Mouse (Mus musculus): ENCODE results near the gene Creb5. TPM values are rescaled to one million over a fixed set of nuclear protein-coding genes. Genes with fewer than 3 reads are reported as not detected.

Gene Creb5
- polyA plus RNA-seq, 1 experiment from 2014 or later: 9.5 TPM

DNA sequence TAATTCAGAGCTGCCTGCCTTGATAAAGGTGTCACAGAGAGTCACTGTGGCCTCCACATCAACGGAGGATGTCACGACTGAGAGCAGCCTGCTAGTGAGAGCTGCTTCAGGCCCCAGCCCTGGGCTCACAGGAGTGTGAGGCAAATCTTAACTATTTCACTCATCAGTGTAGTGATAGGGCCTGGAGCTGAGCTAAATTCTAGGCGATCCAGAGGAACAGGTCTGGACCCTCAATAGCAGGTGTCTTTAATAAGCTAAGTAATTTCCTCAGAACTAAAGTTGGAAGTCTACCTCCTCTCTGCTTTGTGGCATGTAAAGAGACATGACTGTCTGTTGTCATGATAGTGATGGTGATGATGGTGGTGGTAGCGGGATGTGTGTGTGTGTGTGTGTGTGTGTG lies 283.8 kb downstream of the Creb5 start:
- Histone ChIP-seq H3K4me3 (replicated peaks) (no peak overlapping the region), H3K27ac (no peak overlapping the region), H3K4me1 (peaks cover 11% of the 10 kb centered on the region; the same call in 1 of the 2 replicates), H3K4me2 (no peak overlapping the region), H3K9me3 (no peaks in the 10 kb centered on the region), H3K36me3 (no peaks in the 10 kb centered on the region), H3K27me3 (replicated peaks) (no peaks in the 10 kb centered on the region), H3K9ac (no peak overlapping the region)
- no peak for ATAC-seq (ENCODE audit: insufficient read depth, low FRiP score, low read depth)
- WGBS: 90% methylated on average over 4 of the region's 4 CpGs

DNA sequence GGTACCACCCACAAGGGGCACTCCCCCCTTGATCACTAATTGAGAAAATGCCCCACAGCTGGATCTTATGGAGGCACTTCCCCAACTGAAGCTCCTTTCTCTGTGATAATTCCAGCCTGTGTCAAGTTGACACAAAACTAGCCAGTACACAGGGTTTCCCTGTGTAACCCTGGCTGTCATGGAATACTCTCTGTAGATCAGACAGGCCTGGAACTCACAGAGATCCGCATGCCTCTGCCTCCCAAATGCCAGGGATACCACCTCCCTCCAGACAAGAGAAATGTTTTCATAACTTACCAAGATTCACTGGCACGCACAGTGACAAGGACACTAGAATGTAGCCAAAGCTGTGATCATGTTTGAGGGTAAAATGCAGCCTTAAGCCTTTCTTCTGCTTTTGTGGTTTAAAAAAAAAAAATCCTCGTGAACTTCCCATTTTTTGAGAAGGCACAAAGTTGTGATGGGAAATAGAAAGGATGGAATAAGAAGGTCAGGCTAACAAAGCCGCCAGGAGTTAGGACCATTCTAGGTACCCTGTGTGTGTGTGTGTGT lies 284.6 kb downstream of the Creb5 start:
- H3K36me3 ChIP-seq: no peaks in the 10 kb centered on the region
- no peak overlapping the region for H3K4me2 ChIP-seq
- H3K9me3 ChIP-seq: no peaks in the 10 kb centered on the region
- no peak overlapping the region for H3K4me3 ChIP-seq (replicated peaks)
- no peak for ATAC-seq (ENCODE audit: insufficient read depth, low FRiP score, low read depth)
- no peak overlapping the region for H3K9ac ChIP-seq
- 81% methylated on average over 4 of the region's 4 CpGs for WGBS
- H3K4me1 ChIP-seq: peaks cover 11% of the 10 kb centered on the region; the same call in 1 of the 2 replicates
- H3K27me3 ChIP-seq (replicated peaks): no peaks in the 10 kb centered on the region
- no peak overlapping the region for H3K27ac ChIP-seq

DNA sequence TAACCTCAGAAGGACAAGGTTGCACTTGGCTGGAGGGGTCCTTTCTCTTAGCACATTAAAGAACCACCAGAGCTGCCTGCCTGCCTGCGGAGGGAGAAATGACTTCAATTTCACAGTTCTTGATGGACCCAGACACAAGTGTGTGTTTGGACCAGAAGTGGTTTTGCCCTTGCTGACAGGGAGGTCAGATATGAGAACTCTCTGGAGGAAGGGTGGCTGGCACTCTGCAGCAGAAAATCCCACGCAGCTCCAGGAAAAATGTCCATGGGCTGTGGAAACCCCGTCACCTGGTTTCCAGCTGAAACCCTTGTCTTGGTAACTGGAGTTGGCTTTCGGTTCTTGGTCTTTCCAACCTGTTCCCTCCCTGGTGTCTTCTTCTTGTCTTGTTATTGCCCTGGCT lies 285.4 kb downstream of the Creb5 start:
- no peaks in the 10 kb centered on the region for H3K36me3 ChIP-seq
- H3K27ac ChIP-seq: peak overlapping the region; percentile 85
- H3K27me3 ChIP-seq (replicated peaks): no peaks in the 10 kb centered on the region
- peaks cover 11% of the 10 kb centered on the region; the same call in 1 of the 2 replicates for H3K4me1 ChIP-seq
- no peak overlapping the region for H3K9ac ChIP-seq
- H3K4me3 ChIP-seq (replicated peaks): no peak overlapping the region
- ATAC-seq (ENCODE audit: insufficient read depth, low FRiP score, low read depth): no peak
- no peaks in the 10 kb centered on the region for H3K9me3 ChIP-seq
- 78% methylated on average over 4 of the region's 4 CpGs for WGBS
- H3K4me2 ChIP-seq: no peak overlapping the region

DNA sequence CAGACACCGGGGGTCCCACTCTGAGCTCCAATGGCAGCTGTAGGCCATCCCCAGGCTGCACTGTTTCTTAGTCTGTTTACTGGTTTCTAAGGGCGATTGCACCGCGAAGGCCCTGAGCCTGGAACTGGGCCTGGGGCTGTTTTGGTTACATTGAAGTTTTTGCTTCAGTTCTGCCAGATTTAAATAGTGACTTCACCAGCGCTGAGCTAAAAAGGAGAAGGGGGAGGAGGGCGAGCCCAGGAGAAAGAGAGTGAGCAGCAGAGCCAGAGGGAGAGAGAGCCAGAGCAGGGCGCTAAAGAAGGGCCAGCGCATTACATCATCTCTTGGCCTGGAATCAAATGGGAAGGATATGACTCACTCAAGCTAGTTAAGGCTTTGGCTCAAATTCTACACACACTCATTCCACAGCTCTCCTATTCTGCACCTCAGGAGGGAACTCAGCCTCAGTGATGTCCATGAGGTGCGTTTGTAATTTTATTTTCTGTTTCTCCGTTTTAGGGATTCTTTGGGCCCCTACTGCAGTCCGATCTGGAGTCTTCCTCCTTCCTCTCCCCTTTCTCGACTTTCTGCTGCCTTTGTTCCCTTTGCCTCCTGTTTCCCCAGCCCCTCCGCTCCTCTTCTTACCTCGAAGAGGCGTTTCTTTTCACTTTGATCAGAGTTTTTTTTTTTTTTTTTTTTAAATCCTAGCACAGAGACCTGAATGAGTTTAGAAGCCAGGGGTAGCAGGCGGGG lies 286.1 kb downstream of the Creb5 start:
- Histone ChIP-seq H3K27me3 (replicated peaks) (no peaks in the 10 kb centered on the region), H3K9me3 (no peaks in the 10 kb centered on the region), H3K36me3 (no peaks in the 10 kb centered on the region), H3K27ac (peak overlapping the region; percentile 85), H3K4me1 (peaks cover 11% of the 10 kb centered on the region; the same call in 1 of the 2 replicates), H3K9ac (peak overlapping the region; percentile 17), H3K4me3 (replicated peaks) (peak overlapping the region; percentile 42), H3K4me2 (peak overlapping the region; percentile 62)
- WGBS: 5% methylated on average over 15 of the region's 16 CpGs
- peak; percentile 92 for ATAC-seq (ENCODE audit: insufficient read depth, low FRiP score, low read depth)

DNA sequence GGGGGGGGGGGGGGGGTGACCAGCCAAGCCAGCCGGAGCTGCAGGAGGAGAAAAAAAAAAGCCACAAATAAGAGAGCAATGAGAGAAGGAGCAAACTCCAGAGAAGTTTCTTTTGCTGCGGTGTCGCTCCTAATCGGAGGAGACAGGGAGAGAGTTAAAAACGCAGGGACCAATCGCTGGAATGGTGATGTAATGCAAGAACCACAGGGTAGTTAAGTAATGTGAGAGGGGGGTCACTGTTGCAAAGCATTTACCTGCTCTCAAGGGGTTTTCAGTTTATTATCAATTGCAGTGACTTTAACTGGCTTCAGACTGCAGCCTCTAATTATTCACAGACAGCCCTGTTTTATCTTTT lies 286.6 kb downstream of the Creb5 start:
- Histone ChIP-seq H3K4me1 (peaks cover 13% of the 10 kb centered on the region; the same call in 1 of the 2 replicates), H3K9me3 (no peaks in the 10 kb centered on the region), H3K36me3 (no peaks in the 10 kb centered on the region), H3K4me2 (peak overlapping the region; percentile 62), H3K9ac (peak overlapping the region; percentile 17), H3K27me3 (replicated peaks) (no peaks in the 10 kb centered on the region), H3K4me3 (replicated peaks) (peak overlapping the region; percentile 42), H3K27ac (peak overlapping the region; percentile 85)
- ATAC-seq (ENCODE audit: insufficient read depth, low FRiP score, low read depth): no peak
- WGBS: 0% methylated on average over 5 of the region's 6 CpGs

DNA sequence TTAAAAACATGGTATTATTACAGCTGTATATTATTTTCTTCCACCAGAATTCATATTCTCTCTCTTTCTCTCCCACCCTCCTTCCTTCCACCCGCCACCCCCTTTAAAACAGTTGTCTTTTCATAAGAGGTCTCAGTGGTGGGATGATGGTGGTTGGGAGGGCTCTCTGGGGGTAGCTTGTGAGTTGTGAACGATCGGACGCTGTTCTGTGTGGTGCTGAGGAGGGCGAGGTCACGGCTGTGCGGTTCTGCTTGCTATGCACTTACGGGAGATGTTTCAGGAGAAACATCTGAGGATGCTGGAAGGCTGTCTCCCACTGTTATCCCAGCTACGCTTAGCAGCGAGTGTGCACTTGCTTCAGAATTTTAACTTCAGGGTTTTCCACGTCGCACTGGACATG lies 287.0 kb downstream of the Creb5 start:
- peaks cover 11% of the 10 kb centered on the region; the same call in 1 of the 2 replicates for H3K4me1 ChIP-seq
- no peaks in the 10 kb centered on the region for H3K27me3 ChIP-seq (replicated peaks)
- peak overlapping the region; percentile 42 for H3K4me3 ChIP-seq (replicated peaks)
- H3K9me3 ChIP-seq: no peaks in the 10 kb centered on the region
- ATAC-seq (ENCODE audit: insufficient read depth, low FRiP score, low read depth): no peak
- H3K36me3 ChIP-seq: no peaks in the 10 kb centered on the region
- H3K27ac ChIP-seq: no peak overlapping the region
- 58% methylated on average over 12 of the region's 12 CpGs for WGBS
- H3K4me2 ChIP-seq: peak overlapping the region; percentile 62
- H3K9ac ChIP-seq: no peak overlapping the region

DNA sequence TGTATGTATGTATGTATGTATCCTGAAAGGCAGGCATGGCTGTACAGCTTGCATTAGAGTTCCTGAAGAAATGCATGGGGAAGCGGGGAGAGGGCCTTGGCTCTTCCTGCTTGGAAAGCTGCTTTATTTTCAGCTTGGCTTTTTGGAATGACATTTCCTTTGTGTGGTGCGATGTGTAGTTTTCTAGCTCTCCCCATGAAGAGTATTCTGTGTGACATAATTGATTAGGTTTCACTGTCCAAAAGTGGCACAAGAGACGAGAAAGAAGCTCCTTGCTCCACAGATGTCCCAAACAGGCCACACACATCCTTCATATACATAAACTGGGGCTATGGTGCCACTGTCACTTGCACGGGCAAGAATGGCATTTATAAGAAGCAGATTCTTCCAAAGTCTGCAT lies 288.1 kb downstream of the Creb5 start:
- H3K9me3 ChIP-seq: no peaks in the 10 kb centered on the region
- H3K27me3 ChIP-seq (replicated peaks): no peaks in the 10 kb centered on the region
- no peak for ATAC-seq (ENCODE audit: insufficient read depth, low FRiP score, low read depth)
- H3K4me3 ChIP-seq (replicated peaks): no peak overlapping the region; the same call in 1 of the 2 replicates
- H3K27ac ChIP-seq: no peak overlapping the region
- peak overlapping the region; percentile 33; the same call in 1 of the 2 replicates for H3K4me2 ChIP-seq
- H3K4me1 ChIP-seq: peaks cover 11% of the 10 kb centered on the region; the same call in 1 of the 2 replicates
- H3K9ac ChIP-seq: no peak overlapping the region
- no peaks in the 10 kb centered on the region for H3K36me3 ChIP-seq
- WGBS: 78% methylated on average over 4 of the region's 4 CpGs

DNA sequence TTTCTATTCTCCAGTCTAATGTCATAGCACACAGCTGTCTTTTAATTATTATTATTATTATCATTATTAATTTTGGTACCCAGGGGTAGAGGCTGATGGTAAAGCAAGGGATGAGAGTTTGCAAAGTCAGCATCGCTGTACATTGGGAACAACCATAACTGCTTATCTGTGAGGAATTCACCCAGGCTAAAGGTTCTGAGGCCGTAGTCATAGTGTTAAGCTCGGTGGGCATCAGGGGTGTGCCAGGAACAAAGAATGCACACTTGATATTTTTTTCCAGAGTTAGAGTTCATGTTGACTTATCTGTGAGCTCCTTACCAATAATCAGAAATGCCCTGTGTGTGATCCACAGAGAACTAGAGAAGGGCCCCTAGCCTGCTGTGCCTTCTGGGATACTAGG lies 288.8 kb downstream of the Creb5 start:
- 94% methylated on average over 3 of the region's 3 CpGs for WGBS
- Histone ChIP-seq H3K9ac (no peak overlapping the region), H3K4me3 (replicated peaks) (no peak overlapping the region), H3K9me3 (no peaks in the 10 kb centered on the region), H3K4me2 (no peak overlapping the region), H3K27ac (no peak overlapping the region), H3K27me3 (replicated peaks) (no peaks in the 10 kb centered on the region), H3K36me3 (no peaks in the 10 kb centered on the region), H3K4me1 (peaks cover 11% of the 10 kb centered on the region; the same call in 1 of the 2 replicates)
- ATAC-seq (ENCODE audit: insufficient read depth, low FRiP score, low read depth): no peak

DNA sequence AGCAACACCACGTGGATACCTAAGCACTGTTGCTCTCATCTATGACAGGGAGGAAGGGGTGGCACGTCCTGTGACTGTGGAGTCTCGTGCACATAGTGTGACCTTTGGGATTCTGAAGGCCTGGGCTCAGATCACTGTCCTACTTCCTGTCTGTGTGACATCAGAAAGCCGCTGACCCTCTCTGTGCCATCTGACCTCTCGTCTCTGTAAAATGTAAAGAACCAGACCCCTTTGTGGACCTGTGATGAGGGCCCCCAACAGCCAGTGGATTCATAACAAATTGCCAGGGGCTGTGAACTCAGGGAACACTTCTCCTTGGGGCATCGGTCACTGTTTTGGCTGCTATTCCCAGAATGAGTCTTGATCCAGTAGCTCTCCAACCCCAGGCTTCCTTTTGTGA lies 289.8 kb downstream of the Creb5 start:
- Histone ChIP-seq H3K9ac (no peak overlapping the region), H3K4me2 (no peak overlapping the region), H3K27me3 (replicated peaks) (no peaks in the 10 kb centered on the region), H3K27ac (no peak overlapping the region), H3K9me3 (no peaks in the 10 kb centered on the region), H3K4me1 (peaks cover 11% of the 10 kb centered on the region; the same call in 1 of the 2 replicates), H3K36me3 (no peaks in the 10 kb centered on the region), H3K4me3 (replicated peaks) (no peak overlapping the region)
- ATAC-seq (ENCODE audit: insufficient read depth, low FRiP score, low read depth): no peak
- WGBS: 82% methylated on average over 6 of the region's 6 CpGs

DNA sequence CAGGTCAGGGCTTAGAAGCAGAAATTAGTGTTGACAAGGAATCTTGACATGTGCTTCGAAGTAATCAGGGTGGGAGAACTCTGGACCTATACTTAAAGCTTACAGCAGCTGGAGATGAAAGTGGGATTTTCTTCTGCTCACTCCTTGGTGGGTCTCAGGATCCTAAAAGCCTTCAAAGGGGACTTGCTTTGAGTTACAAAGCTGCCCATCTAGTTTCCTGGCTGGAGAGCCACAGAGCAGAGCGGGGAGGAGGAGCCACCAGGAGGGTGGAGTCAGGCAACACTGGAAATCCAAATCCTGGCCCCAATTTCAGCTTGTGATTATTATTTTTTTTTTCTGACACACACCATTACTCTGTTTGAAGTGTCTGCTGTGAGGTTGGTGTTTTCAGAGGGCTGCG lies 290.7 kb downstream of the Creb5 start:
- Histone ChIP-seq H3K27me3 (replicated peaks) (no peaks in the 10 kb centered on the region), H3K27ac (no peak overlapping the region), H3K9ac (no peak overlapping the region), H3K4me2 (no peak overlapping the region), H3K4me1 (peaks cover 5% of the 10 kb centered on the region; the same call in 1 of the 2 replicates), H3K9me3 (no peaks in the 10 kb centered on the region), H3K4me3 (replicated peaks) (no peak overlapping the region), H3K36me3 (no peaks in the 10 kb centered on the region)
- no peak for ATAC-seq (ENCODE audit: insufficient read depth, low FRiP score, low read depth)
- WGBS: 75% methylated on average over 3 of the region's 3 CpGs

DNA sequence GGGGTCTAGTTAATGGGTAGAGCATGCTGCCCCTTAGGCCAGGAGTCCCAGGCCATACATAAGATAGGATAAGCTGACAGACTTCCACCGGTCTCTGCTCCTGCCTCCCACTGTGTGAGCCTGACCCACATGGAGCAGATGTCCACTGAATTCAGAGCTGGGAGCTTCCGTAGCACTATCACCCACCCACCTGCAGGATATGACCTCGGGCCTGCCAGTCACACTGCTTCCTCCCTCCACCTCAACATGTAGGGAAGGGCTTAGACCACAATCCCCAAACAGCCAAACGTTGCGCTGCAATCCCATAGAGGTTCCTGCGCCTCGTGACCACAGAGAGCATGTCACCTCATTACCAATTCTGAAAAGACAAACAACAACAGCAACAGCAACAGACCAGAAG lies 293.3 kb downstream of the Creb5 start:
- H3K4me2 ChIP-seq: no peak overlapping the region
- H3K4me1 ChIP-seq: peaks cover 9% of the 10 kb centered on the region
- H3K27me3 ChIP-seq (replicated peaks): no peaks in the 10 kb centered on the region
- ATAC-seq (ENCODE audit: insufficient read depth, low FRiP score, low read depth): no peak; the same call in 1 of the 2 replicates
- H3K36me3 ChIP-seq: no peaks in the 10 kb centered on the region
- no peak overlapping the region for H3K27ac ChIP-seq
- no peak overlapping the region for H3K9ac ChIP-seq
- no peak overlapping the region for H3K4me3 ChIP-seq (replicated peaks)
- WGBS: 81% methylated on average over 7 of the region's 7 CpGs
- no peaks in the 10 kb centered on the region for H3K9me3 ChIP-seq

DNA sequence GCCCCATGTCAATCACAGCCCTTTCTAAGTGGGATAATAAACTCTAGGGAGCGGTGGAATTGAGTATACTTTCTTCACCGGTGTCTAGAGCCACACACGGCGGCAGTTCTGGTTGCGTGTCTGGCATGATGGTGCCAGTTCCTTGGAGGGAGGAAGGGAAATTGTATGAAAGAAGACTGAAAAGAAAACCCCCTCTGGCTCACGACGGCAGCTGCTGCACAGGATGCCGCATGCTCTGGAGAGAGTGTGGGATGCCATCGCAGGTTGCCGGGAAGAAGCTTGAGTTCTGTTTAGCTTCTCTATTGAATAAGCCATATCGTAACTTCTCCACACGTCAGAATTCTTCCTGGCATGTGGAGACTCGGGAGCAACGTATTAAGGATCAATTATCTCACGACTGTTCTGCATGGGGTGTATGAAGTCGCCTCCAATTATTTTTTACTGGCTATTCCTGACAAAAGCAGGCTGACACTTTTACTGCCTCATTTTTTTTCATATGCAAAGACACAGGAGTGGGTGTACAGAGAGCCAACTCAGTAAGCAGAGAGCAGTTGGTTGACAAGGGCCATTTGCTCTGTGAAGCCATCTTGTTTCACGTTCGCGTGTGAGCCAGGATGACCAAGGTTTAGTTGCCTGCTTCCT lies 296.3 kb downstream of the Creb5 start:
- Histone ChIP-seq H3K27me3 (replicated peaks) (no peaks in the 10 kb centered on the region), H3K27ac (no peak overlapping the region), H3K4me2 (no peak overlapping the region), H3K4me3 (replicated peaks) (no peak overlapping the region), H3K4me1 (peaks cover 9% of the 10 kb centered on the region), H3K36me3 (no peaks in the 10 kb centered on the region), H3K9ac (no peak overlapping the region), H3K9me3 (no peaks in the 10 kb centered on the region)
- no peak for ATAC-seq (ENCODE audit: insufficient read depth, low FRiP score, low read depth)
- 67% methylated on average over 19 of the region's 19 CpGs for WGBS

All from stomach, embryonic 15.5 days (tissue).